Mouse (Mus musculus) kidney, embryonic 15.5 days (tissue): ENCODE measurements around the gene Afdn. TPM values are rescaled to one million over a fixed set of nuclear protein-coding genes. Genes with fewer than 3 reads are reported as not detected.

Experiments
- ATAC-seq: fragments of 200-750 bp; cut with Nextera tagmentation; replicated peaks from 2 replicates; pipeline ENCODE4 v1.8.0; 2017; ENCODE audit warnings: moderate TSS enrichment; ENCODE audit not compliant: low FRiP score
- H3K27ac ChIP-seq: fragments of 300-500 bp; sonication (generic); 2 replicates; pipeline ENCODE4 v1.5.1; 2015; ENCODE audit warnings: mild to moderate bottlenecking, inconsistent platforms
- H3K27me3 ChIP-seq: fragments of 300-500 bp; sonication (generic); 2 replicates; pipeline ENCODE4 v1.6.1; 2015; ENCODE audit warnings: inconsistent platforms
- H3K36me3 ChIP-seq: fragments of 300-500 bp; sonication (generic); 2 replicates; pipeline ENCODE4 v1.6.1; 2015; ENCODE audit warnings: inconsistent platforms
- H3K4me1 ChIP-seq: fragments of 300-500 bp; sonication (generic); 2 replicates; pipeline ENCODE4 v1.6.1; 2015; ENCODE audit warnings: inconsistent platforms
- H3K4me2 ChIP-seq: fragments of 300-500 bp; sonication (generic); 2 replicates; pipeline ENCODE4 v1.6.1; 2015; ENCODE audit warnings: moderate library complexity, mild to moderate bottlenecking, inconsistent platforms
- H3K4me3 ChIP-seq: fragments of 300-500 bp; sonication (generic); replicated peaks from 2 replicates; pipeline ENCODE4 v1.5.1; 2015; ENCODE audit warnings: mild to moderate bottlenecking, inconsistent platforms
- H3K9ac ChIP-seq: fragments of 300-500 bp; sonication (generic); 2 replicates; pipeline ENCODE4 v1.6.1; 2015; ENCODE audit warnings: mild to moderate bottlenecking, inconsistent platforms
- H3K9me3 ChIP-seq: fragments of 300-500 bp; sonication (generic); replicated peaks from 2 replicates; pipeline ENCODE4 v1.6.1; 2016; ENCODE audit warnings: inconsistent platforms
- WGBS: fragments of 180-500 bp; shearing (Covaris S2); methylation state at CpG from one replicate; pipeline ENCODE4 v1.1.7; 2015; ENCODE audit warnings: mixed read lengths; 5-methylcytosine and 5-hydroxymethylcytosine counted together
- polyA plus RNA-seq: library from polyadenylated mRNA; unstranded; fragments of >200 nt; fragmentation: Nextera tagmentation; extraction: Ambion mirVana; gene quantifications from 2 replicates; pipeline ENCODE4 v1.2.1, GENCODE M21; 2015

Afdn gene
- polyA plus RNA-seq, 1 experiment from 2014 or later = 76.5 TPM

- H3K9ac ChIP-seq = no peak overlapping the region
- no peak overlapping the region for H3K4me2 ChIP-seq
- 50% methylated on average over 4 of the region's 4 CpGs for WGBS
- no peak for ATAC-seq
- no peak overlapping the region for H3K27ac ChIP-seq
- no peaks in the 10 kb centered on the region for H3K9me3 ChIP-seq
- H3K4me3 ChIP-seq = no peak overlapping the region
- H3K27me3 ChIP-seq = no peaks in the 10 kb centered on the region
- H3K36me3 ChIP-seq = no peaks in the 10 kb centered on the region
- peaks cover 4% of the 10 kb centered on the region; the same call in 1 of the 2 replicates for H3K4me1 ChIP-seq
Observed at GRCm38 (mm10) chr17:13725004-13725550, 35.3 kb upstream of the Afdn start.

- Histone ChIP-seq H3K4me1 (peaks cover 4% of the 10 kb centered on the region; the same call in 1 of the 2 replicates), H3K9me3 (no peaks in the 10 kb centered on the region), H3K27ac (no peak overlapping the region), H3K36me3 (no peaks in the 10 kb centered on the region), H3K9ac (no peak overlapping the region), H3K4me3 (no peak overlapping the region), H3K27me3 (no peaks in the 10 kb centered on the region), H3K4me2 (no peak overlapping the region)
- 92% methylated on average over 8 of the region's 8 CpGs for WGBS
- no peak for ATAC-seq
Observed at GRCm38 (mm10) chr17:13726832-13727355, 33.4 kb upstream of the Afdn start.

- H3K4me1 ChIP-seq = no peaks in the 10 kb centered on the region
- no peak for ATAC-seq
- H3K9ac ChIP-seq = no peak overlapping the region
- no peaks in the 10 kb centered on the region for H3K27me3 ChIP-seq
- no peak overlapping the region for H3K4me3 ChIP-seq
- no peaks in the 10 kb centered on the region for H3K9me3 ChIP-seq
- WGBS = 82% methylated on average over 6 of the region's 6 CpGs
- no peak overlapping the region for H3K4me2 ChIP-seq
- H3K36me3 ChIP-seq = no peaks in the 10 kb centered on the region
- H3K27ac ChIP-seq = no peak overlapping the region
Observed at GRCm38 (mm10) chr17:13730980-13731726, 29.2 kb upstream of the Afdn start.

GRCm38 (mm10) chr17:13731727-13732112 is 28.6 kb upstream of the Afdn start:
- no peak overlapping the region for H3K27ac ChIP-seq
- no peak overlapping the region for H3K4me2 ChIP-seq
- H3K4me3 ChIP-seq = no peak overlapping the region
- no peaks in the 10 kb centered on the region for H3K9me3 ChIP-seq
- no peaks in the 10 kb centered on the region for H3K27me3 ChIP-seq
- no peak overlapping the region for H3K9ac ChIP-seq
- no peak for ATAC-seq
- 56% methylated on average over 4 of the region's 4 CpGs for WGBS
- H3K36me3 ChIP-seq = no peaks in the 10 kb centered on the region
- no peaks in the 10 kb centered on the region for H3K4me1 ChIP-seq

GRCm38 (mm10) chr17:13732685-13733084 is 27.7 kb upstream of the Afdn start:
- 64% methylated on average over 8 of the region's 8 CpGs for WGBS
- Histone ChIP-seq H3K36me3 (no peaks in the 10 kb centered on the region), H3K9ac (no peak overlapping the region), H3K27me3 (no peaks in the 10 kb centered on the region), H3K27ac (no peak overlapping the region), H3K9me3 (no peaks in the 10 kb centered on the region), H3K4me1 (0 out of 2 replicates have a peak, but pooled peaks cover 1% of the 10 kb centered on the region), H3K4me3 (no peak overlapping the region), H3K4me2 (no peak overlapping the region)
- ATAC-seq = no peak

GRCm38 (mm10) chr17:13733971-13734370 is 26.4 kb upstream of the Afdn start:
- no peaks in the 10 kb centered on the region for H3K9me3 ChIP-seq
- ATAC-seq = no peak
- H3K4me2 ChIP-seq = no peak overlapping the region
- H3K36me3 ChIP-seq = no peaks in the 10 kb centered on the region
- no peaks in the 10 kb centered on the region for H3K27me3 ChIP-seq
- 0 out of 2 replicates have a peak, but pooled peaks cover 4% of the 10 kb centered on the region for H3K4me1 ChIP-seq
- WGBS = 91% methylated on average over 5 of the region's 5 CpGs
- no peak overlapping the region for H3K27ac ChIP-seq
- H3K9ac ChIP-seq = no peak overlapping the region
- no peak overlapping the region for H3K4me3 ChIP-seq

GRCm38 (mm10) chr17:13735057-13735456 is 25.3 kb upstream of the Afdn start:
- H3K4me1 ChIP-seq = 0 out of 2 replicates have a peak, but pooled peaks cover 4% of the 10 kb centered on the region
- no peak overlapping the region for H3K4me3 ChIP-seq
- H3K36me3 ChIP-seq = no peaks in the 10 kb centered on the region
- H3K27ac ChIP-seq = no peak overlapping the region
- WGBS = 86% methylated on average over 5 of the region's 5 CpGs
- no peak for ATAC-seq
- no peaks in the 10 kb centered on the region for H3K9me3 ChIP-seq
- no peak overlapping the region for H3K4me2 ChIP-seq
- H3K9ac ChIP-seq = no peak overlapping the region
- no peaks in the 10 kb centered on the region for H3K27me3 ChIP-seq

GRCm38 (mm10) chr17:13735803-13736282 is 24.5 kb upstream of the Afdn start:
- Histone ChIP-seq H3K27me3 (no peaks in the 10 kb centered on the region), H3K27ac (no peak overlapping the region), H3K4me3 (no peak overlapping the region), H3K9me3 (no peaks in the 10 kb centered on the region), H3K36me3 (no peaks in the 10 kb centered on the region), H3K9ac (no peak overlapping the region), H3K4me1 (peaks cover 6% of the 10 kb centered on the region), H3K4me2 (no peak overlapping the region)
- WGBS = 73% methylated on average over 8 of the region's 8 CpGs
- ATAC-seq = no peak; the same call in 1 of the 2 replicates

- no peaks in the 10 kb centered on the region for H3K36me3 ChIP-seq
- no peaks in the 10 kb centered on the region for H3K27me3 ChIP-seq
- no peak overlapping the region for H3K4me3 ChIP-seq
- H3K9ac ChIP-seq = no peak overlapping the region
- H3K4me2 ChIP-seq = no peak overlapping the region
- no peak for ATAC-seq
- peaks cover 21% of the 10 kb centered on the region for H3K4me1 ChIP-seq
- no peaks in the 10 kb centered on the region for H3K9me3 ChIP-seq
- 0 out of 2 replicates have a peak overlapping the region, but pooled peaks have one; percentile 15 for H3K27ac ChIP-seq
- 55% methylated on average over 6 of the region's 6 CpGs for WGBS
Observed at GRCm38 (mm10) chr17:13737336-13737735, 23.0 kb upstream of the Afdn start.

- ATAC-seq = no peak
- Histone ChIP-seq H3K9me3 (no peaks in the 10 kb centered on the region), H3K27me3 (no peaks in the 10 kb centered on the region), H3K4me1 (peaks cover 28% of the 10 kb centered on the region), H3K4me3 (no peak overlapping the region), H3K36me3 (no peaks in the 10 kb centered on the region), H3K27ac (no peak overlapping the region), H3K9ac (no peak overlapping the region), H3K4me2 (no peak overlapping the region)
- WGBS = 45% methylated on average over 7 of the region's 7 CpGs
Observed at GRCm38 (mm10) chr17:13738121-13738776, 22.1 kb upstream of the Afdn start.

- peaks cover 35% of the 10 kb centered on the region for H3K4me1 ChIP-seq
- H3K9me3 ChIP-seq = no peaks in the 10 kb centered on the region
- no peaks in the 10 kb centered on the region for H3K27me3 ChIP-seq
- no peak overlapping the region for H3K4me2 ChIP-seq
- no peak overlapping the region for H3K27ac ChIP-seq
- no peak for ATAC-seq
- no peak overlapping the region for H3K4me3 ChIP-seq
- WGBS = 87% methylated on average over 2 of the region's 2 CpGs
- no peak overlapping the region for H3K9ac ChIP-seq
- H3K36me3 ChIP-seq = no peaks in the 10 kb centered on the region
Observed at GRCm38 (mm10) chr17:13738916-13739315, 21.4 kb upstream of the Afdn start.

- Histone ChIP-seq H3K4me2 (no peak overlapping the region), H3K4me3 (no peak overlapping the region), H3K4me1 (peaks cover 45% of the 10 kb centered on the region), H3K9ac (no peak overlapping the region), H3K27me3 (no peaks in the 10 kb centered on the region), H3K27ac (no peak overlapping the region), H3K9me3 (no peaks in the 10 kb centered on the region), H3K36me3 (no peaks in the 10 kb centered on the region)
- no peak for ATAC-seq
- 84% methylated on average over 5 of the region's 5 CpGs for WGBS
Observed at GRCm38 (mm10) chr17:13739981-13740380, 20.4 kb upstream of the Afdn start.
